28 mouse cellular contexts compared by ENCODE assay signal in the genomic region with DNA sequence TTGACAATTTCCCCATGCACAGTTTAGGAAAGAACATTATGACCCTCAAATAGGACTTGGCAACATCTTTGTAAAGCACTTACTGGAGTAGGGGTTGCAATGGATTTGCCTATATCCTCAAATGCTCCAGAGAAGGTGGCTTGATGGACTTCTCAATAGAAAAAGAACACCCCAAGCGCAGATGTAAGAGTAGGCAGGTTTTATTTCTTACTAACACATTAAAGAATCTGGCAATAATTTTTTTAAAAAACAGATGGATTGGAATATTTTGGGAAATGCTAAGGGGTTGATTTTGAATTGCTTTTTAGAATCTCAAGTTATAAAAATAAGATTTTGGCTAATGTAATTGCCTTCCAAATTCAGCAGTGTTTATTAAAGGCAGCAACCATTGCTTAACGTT.
"Had no signal": no experiment of that assay in that cellular context is flagged by ENCODE, and none has a peak within 500 bp of the region (broad histone marks: within the 10 kb centered on the region; RNA-seq: fewer than 3 reads in every experiment).

No protein-coding gene starts in this region.

- H3K27ac ChIP-seq: embryonic facial prominence, embryonic 10.5 days; embryonic facial prominence, embryonic 12.5 days; embryonic facial prominence, embryonic 13.5 days; embryonic facial prominence, embryonic 15.5 days; forebrain, embryonic 10.5 days; forebrain, embryonic 12.5 days; forebrain, embryonic 13.5 days; forebrain, embryonic 15.5 days; gastrocnemius, adult 2 months; heart, adult 2 months had no signal

- H3K9me3 ChIP-seq: embryonic facial prominence, embryonic 10.5 days; embryonic facial prominence, embryonic 12.5 days; embryonic facial prominence, embryonic 13.5 days; embryonic facial prominence, embryonic 15.5 days; forebrain, embryonic 10.5 days; forebrain, embryonic 12.5 days; forebrain, embryonic 13.5 days; forebrain, embryonic 15.5 days had no signal

- H3K4me3 ChIP-seq: embryonic facial prominence, embryonic 10.5 days; embryonic facial prominence, embryonic 12.5 days; embryonic facial prominence, embryonic 13.5 days; embryonic facial prominence, embryonic 15.5 days; erythroblast, embryonic 14.5 days; forebrain, embryonic 10.5 days; forebrain, embryonic 12.5 days; forebrain, embryonic 13.5 days; forebrain, embryonic 15.5 days; gastrocnemius, adult 2 months; heart, adult 2 months had no signal

- H3K36me3 ChIP-seq: embryonic facial prominence, embryonic 10.5 days; embryonic facial prominence, embryonic 12.5 days; embryonic facial prominence, embryonic 13.5 days; embryonic facial prominence, embryonic 15.5 days; forebrain, embryonic 10.5 days; forebrain, embryonic 12.5 days; forebrain, embryonic 15.5 days had no signal

- H3K4me2 ChIP-seq: embryonic facial prominence, embryonic 12.5 days; embryonic facial prominence, embryonic 13.5 days; embryonic facial prominence, embryonic 15.5 days; forebrain, embryonic 12.5 days; forebrain, embryonic 13.5 days; forebrain, embryonic 15.5 days had no signal

- DNase-seq: cerebellum, adult 8-10 months; cerebellum, adult 9-10 months; cerebellum, adult 9-11 months; cerebellum, postnatal 10 days; cerebellum, postnatal 14 days; cerebellum, postnatal 25 days; cerebellum, postnatal 36 days; embryo, embryonic 11 days; forebrain, postnatal 0 days; gastrocnemius, adult 2 months; gastrocnemius, postnatal 10 days; gastrocnemius, postnatal 14 days; gastrocnemius, postnatal 25 days; gastrocnemius, postnatal 36 days; heart, adult 11 months; heart, adult 18-20 months; heart, adult 2 months had no signal

- H3K9ac ChIP-seq: embryonic facial prominence, embryonic 12.5 days; embryonic facial prominence, embryonic 13.5 days; embryonic facial prominence, embryonic 15.5 days; forebrain, embryonic 12.5 days; forebrain, embryonic 13.5 days; forebrain, embryonic 15.5 days; forebrain, postnatal 0 days had no signal

- H3K4me1 ChIP-seq: embryonic facial prominence, embryonic 10.5 days; embryonic facial prominence, embryonic 12.5 days; embryonic facial prominence, embryonic 13.5 days; forebrain, embryonic 10.5 days; forebrain, embryonic 12.5 days; forebrain, embryonic 13.5 days; forebrain, embryonic 15.5 days had no signal

- H3K27me3 ChIP-seq: embryonic facial prominence, embryonic 12.5 days; embryonic facial prominence, embryonic 13.5 days; embryonic facial prominence, embryonic 15.5 days; forebrain, embryonic 12.5 days; forebrain, embryonic 13.5 days; forebrain, embryonic 15.5 days had no signal

- ATAC-seq: forebrain, embryonic 13.5 days; forebrain, embryonic 14.5 days; forebrain, embryonic 15.5 days; forebrain, embryonic 16.5 days; forebrain, postnatal 0 days had no signal
